Mouse (Mus musculus): Measurements from ENCODE around the gene Rel. TPM values are rescaled to one million over a fixed set of nuclear protein-coding genes. Genes with fewer than 3 reads are reported as not detected.

Rel gene
- polyA plus RNA-seq, 1 experiment from 2014 or later, result 0.78 TPM

DNA sequence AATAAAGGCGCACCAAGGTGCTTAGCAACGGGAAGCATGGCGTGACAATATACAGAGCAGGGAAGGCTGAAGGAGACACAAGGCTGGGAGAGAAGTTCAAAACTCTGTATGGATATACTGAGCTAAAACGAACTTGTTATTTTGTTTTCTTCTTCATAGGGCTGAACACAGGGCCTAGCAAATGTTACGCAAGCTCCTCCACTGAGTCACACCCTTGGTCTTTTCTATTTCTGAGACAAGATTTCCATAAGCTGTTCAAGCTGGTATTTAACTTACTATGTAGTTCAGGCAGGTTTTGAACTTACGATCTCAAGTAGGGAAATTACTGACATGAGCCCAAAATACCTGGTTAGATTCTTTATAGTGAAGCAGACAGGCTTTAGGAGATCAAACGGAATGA is 29.4 kb downstream of the Rel start:
- Histone ChIP-seq H3K27me3 (ENCODE audit: control insufficient read depth, insufficient read depth, low read length) (no peaks in the 10 kb centered on the region), H3K4me3 (ENCODE audit: low read depth, low read length) (no peak overlapping the region), H3K4me1 (replicated peaks; ENCODE audit: control insufficient read depth, insufficient read depth) (no peaks in the 10 kb centered on the region), H3K4me2 (replicated peaks; ENCODE audit: low read depth) (no peak overlapping the region), H3K9ac (ENCODE audit: low read length) (no peak overlapping the region), H3K27ac (replicated peaks) (no peak overlapping the region), H3K9me3 (ENCODE audit: control insufficient read depth, low read length) (no peaks in the 10 kb centered on the region), H3K36me3 (ENCODE audit: control insufficient read depth, insufficient read depth, low read length) (peaks cover 6% of the 10 kb centered on the region; the same call in 1 of the 2 replicates)
- no peak for ATAC-seq (ENCODE audit: low FRiP score, low TSS enrichment)
- DNase-seq (ENCODE audit: low spot score), result no peak
- no peak for TF ChIP-seq EP300 (optimal IDR thresholded peaks at IDR 0.05)
- TF ChIP-seq CTCF (IDR thresholded peaks at IDR 0.05; ENCODE audit: low read depth), result no peak
- 90% methylated on average over 7 of the region's 7 CpGs for WGBS

DNA sequence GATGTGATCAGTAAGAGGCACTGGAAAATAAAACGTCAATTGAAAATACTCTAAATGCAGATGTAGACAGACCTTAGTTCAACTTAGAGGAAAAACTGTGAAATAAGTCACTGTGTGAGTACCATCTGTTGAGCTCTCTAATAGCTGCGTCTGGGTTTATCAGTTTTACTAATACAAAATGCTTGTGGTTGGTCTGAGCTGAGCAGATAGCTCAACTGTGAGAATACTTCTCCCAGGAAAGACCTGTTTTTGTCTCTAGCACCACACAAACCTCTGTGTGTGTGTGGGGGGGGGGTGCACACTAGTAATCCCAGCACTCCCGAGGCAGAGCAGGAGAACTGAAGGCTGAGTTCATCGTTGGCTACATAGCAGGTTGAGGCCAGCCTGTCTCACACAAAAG is 29.9 kb downstream of the Rel start:
- Histone ChIP-seq H3K4me1 (replicated peaks; ENCODE audit: control insufficient read depth, insufficient read depth) (no peaks in the 10 kb centered on the region), H3K27me3 (ENCODE audit: control insufficient read depth, insufficient read depth, low read length) (no peaks in the 10 kb centered on the region), H3K4me3 (ENCODE audit: low read depth, low read length) (no peak overlapping the region), H3K9me3 (ENCODE audit: control insufficient read depth, low read length) (no peaks in the 10 kb centered on the region), H3K4me2 (replicated peaks; ENCODE audit: low read depth) (no peak overlapping the region), H3K27ac (replicated peaks) (no peak overlapping the region), H3K36me3 (ENCODE audit: control insufficient read depth, insufficient read depth, low read length) (peaks cover 6% of the 10 kb centered on the region; the same call in 1 of the 2 replicates), H3K9ac (ENCODE audit: low read length) (no peak overlapping the region)
- DNase-seq (ENCODE audit: low spot score) (no peak), ATAC-seq (ENCODE audit: low FRiP score, low TSS enrichment) (no peak)
- 77% methylated on average over 4 of the region's 4 CpGs for WGBS
- TF ChIP-seq EP300 (optimal IDR thresholded peaks at IDR 0.05) (no peak), CTCF (IDR thresholded peaks at IDR 0.05; ENCODE audit: low read depth) (no peak)

- TF ChIP-seq CTCF (IDR thresholded peaks at IDR 0.05; ENCODE audit: low read depth) (no peak), EP300 (optimal IDR thresholded peaks at IDR 0.05) (no peak)
- Histone ChIP-seq H3K4me3 (ENCODE audit: low read depth, low read length) (no peak overlapping the region), H3K4me1 (replicated peaks; ENCODE audit: control insufficient read depth, insufficient read depth) (no peaks in the 10 kb centered on the region), H3K27ac (replicated peaks) (no peak overlapping the region), H3K9me3 (ENCODE audit: control insufficient read depth, low read length) (no peaks in the 10 kb centered on the region), H3K36me3 (ENCODE audit: control insufficient read depth, insufficient read depth, low read length) (no peaks in the 10 kb centered on the region), H3K4me2 (replicated peaks; ENCODE audit: low read depth) (no peak overlapping the region), H3K27me3 (ENCODE audit: control insufficient read depth, insufficient read depth, low read length) (no peaks in the 10 kb centered on the region), H3K9ac (ENCODE audit: low read length) (no peak overlapping the region)
- DNase-seq (ENCODE audit: low spot score), result no peak
- no peak for ATAC-seq (ENCODE audit: low FRiP score, low TSS enrichment)
Measured at GRCm38 (mm10) chr11:23735820-23736470, 34.8 kb downstream of the Rel start.

DNA sequence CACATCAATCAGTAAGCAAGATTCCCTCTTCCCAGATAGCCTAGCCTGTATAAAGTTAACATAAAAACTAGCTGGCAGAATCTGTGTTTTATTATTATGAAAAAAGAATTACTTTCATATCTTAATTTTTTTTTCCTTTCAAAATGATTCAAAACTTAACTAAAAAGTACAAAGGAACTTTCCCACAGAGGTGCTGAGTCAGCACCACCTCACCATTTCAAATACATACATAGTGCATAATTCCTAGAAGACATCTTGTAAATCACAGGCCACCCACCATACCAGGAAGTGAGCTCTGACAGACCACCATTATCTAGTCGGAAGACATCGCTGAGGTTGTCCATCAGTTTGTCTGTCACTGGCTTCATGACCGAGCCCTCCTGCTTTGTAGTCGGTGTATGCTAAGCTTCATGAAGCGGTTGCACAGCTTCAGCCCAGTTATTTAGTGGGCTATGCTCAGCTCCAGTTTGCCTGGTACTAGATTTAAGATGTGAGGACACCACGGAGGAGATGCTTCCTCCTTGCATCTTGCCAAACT is 36.0 kb downstream of the Rel start:
- Histone ChIP-seq H3K9ac (ENCODE audit: low read length) (no peak overlapping the region), H3K4me2 (replicated peaks; ENCODE audit: low read depth) (no peak overlapping the region), H3K4me3 (ENCODE audit: low read depth, low read length) (no peak overlapping the region), H3K36me3 (ENCODE audit: control insufficient read depth, insufficient read depth, low read length) (no peaks in the 10 kb centered on the region), H3K27me3 (ENCODE audit: control insufficient read depth, insufficient read depth, low read length) (no peaks in the 10 kb centered on the region), H3K9me3 (ENCODE audit: control insufficient read depth, low read length) (no peaks in the 10 kb centered on the region), H3K4me1 (replicated peaks; ENCODE audit: control insufficient read depth, insufficient read depth) (no peaks in the 10 kb centered on the region), H3K27ac (replicated peaks) (no peak overlapping the region)
- DNase-seq (ENCODE audit: low spot score) (no peak), ATAC-seq (ENCODE audit: low FRiP score, low TSS enrichment) (no peak)
- 91% methylated on average over 6 of the region's 6 CpGs for WGBS
- TF ChIP-seq EP300 (optimal IDR thresholded peaks at IDR 0.05), result no peak
- no peak for TF ChIP-seq CTCF (IDR thresholded peaks at IDR 0.05; ENCODE audit: low read depth)

DNA sequence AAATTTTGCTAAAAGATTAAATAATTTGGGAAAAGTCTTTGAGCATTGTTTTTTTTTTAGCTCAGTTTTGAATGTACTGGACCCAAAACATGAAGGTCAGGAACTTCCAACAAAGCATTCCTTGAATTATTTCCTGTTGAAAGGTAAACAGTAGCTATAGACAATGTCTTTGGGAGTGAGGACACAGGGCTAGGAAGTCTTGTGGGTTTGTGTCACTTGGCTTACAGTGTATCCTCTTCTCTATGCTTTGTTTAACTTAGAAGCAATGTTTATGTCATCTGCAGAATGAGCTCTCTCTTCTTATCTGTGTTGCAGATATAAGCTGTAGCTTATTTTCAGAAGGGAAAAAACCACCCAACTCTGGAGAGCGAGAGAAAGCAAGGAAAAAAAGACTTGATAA is 37.9 kb downstream of the Rel start:
- Histone ChIP-seq H3K27ac (replicated peaks) (no peak overlapping the region), H3K9ac (ENCODE audit: low read length) (no peak overlapping the region), H3K4me3 (ENCODE audit: low read depth, low read length) (no peak overlapping the region), H3K36me3 (ENCODE audit: control insufficient read depth, insufficient read depth, low read length) (peaks cover 2% of the 10 kb centered on the region; the same call in 1 of the 2 replicates), H3K9me3 (ENCODE audit: control insufficient read depth, low read length) (no peaks in the 10 kb centered on the region), H3K27me3 (ENCODE audit: control insufficient read depth, insufficient read depth, low read length) (no peaks in the 10 kb centered on the region), H3K4me2 (replicated peaks; ENCODE audit: low read depth) (no peak overlapping the region), H3K4me1 (replicated peaks; ENCODE audit: control insufficient read depth, insufficient read depth) (no peaks in the 10 kb centered on the region)
- 62% methylated on average over 1 of the region's 1 CpGs for WGBS
- TF ChIP-seq EP300 (optimal IDR thresholded peaks at IDR 0.05), result no peak
- no peak for TF ChIP-seq CTCF (IDR thresholded peaks at IDR 0.05; ENCODE audit: low read depth)
- DNase-seq (ENCODE audit: low spot score) (no peak), ATAC-seq (ENCODE audit: low FRiP score, low TSS enrichment) (no peak)

DNA sequence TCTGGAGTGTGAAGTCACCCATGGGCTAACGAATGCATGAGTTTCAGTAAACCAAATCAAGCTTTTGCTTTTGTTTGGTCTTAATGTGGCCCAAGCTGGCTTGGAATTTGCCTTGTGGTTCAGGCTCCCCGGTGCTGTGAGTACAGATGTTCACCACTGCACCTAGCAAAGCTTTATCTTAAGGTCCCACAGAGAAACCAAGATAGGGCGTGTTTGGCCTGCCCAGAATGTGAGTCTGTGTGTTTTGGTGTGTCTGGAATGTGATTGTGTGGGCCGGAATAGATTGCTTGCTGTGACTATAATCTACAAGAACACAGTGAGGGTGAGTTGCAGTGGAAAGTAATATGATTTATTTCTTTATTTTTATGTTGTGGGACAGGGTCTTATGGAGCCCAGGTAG is 40.6 kb downstream of the Rel start:
- no peak overlapping the region for H3K9ac ChIP-seq (ENCODE audit: low read length)
- H3K27me3 ChIP-seq (ENCODE audit: control insufficient read depth, insufficient read depth, low read length), result no peaks in the 10 kb centered on the region
- 0 out of 2 replicates have a peak overlapping the region, but pooled peaks have one; percentile 13 for H3K27ac ChIP-seq (replicated peaks)
- no peak overlapping the region for H3K4me2 ChIP-seq (replicated peaks; ENCODE audit: low read depth)
- H3K4me1 ChIP-seq (replicated peaks; ENCODE audit: control insufficient read depth, insufficient read depth), result no peaks in the 10 kb centered on the region
- TF ChIP-seq CTCF (IDR thresholded peaks at IDR 0.05; ENCODE audit: low read depth) (no peak), EP300 (optimal IDR thresholded peaks at IDR 0.05) (no peak)
- no peak overlapping the region for H3K4me3 ChIP-seq (ENCODE audit: low read depth, low read length)
- ATAC-seq (ENCODE audit: low FRiP score, low TSS enrichment) (peak; percentile 88), DNase-seq (ENCODE audit: low spot score) (peak; percentile 37)
- no peaks in the 10 kb centered on the region for H3K9me3 ChIP-seq (ENCODE audit: control insufficient read depth, low read length)
- WGBS, result 73% methylated on average over 4 of the region's 4 CpGs
- peaks cover 6% of the 10 kb centered on the region; the same call in 1 of the 2 replicates for H3K36me3 ChIP-seq (ENCODE audit: control insufficient read depth, insufficient read depth, low read length)

Measured in stomach, postnatal 0 days (tissue).